Mouse (Mus musculus): ENCODE measurements around the gene Gng13.
"Not testable (repeated sequence)": the region's sequence is repeated elsewhere in the genome, so short reads cannot be mapped to it uniquely, and the experiment has no call there.

Gene Gng13

GRCm38 (mm10) chr17:25735246-25735645 lies 18.3 kb downstream of the Gng13 start:
- no peak for DNase-seq (ENCODE audit: low spot score)

- DNase-seq (ENCODE audit: low spot score): no peak
Measured at GRCm38 (mm10) chr17:25735745-25736144, 18.8 kb downstream of the Gng13 start, which contains the start of gene Mslnl. Gene Mslnl (plus strand): TSS chr17:25736042.

DNA sequence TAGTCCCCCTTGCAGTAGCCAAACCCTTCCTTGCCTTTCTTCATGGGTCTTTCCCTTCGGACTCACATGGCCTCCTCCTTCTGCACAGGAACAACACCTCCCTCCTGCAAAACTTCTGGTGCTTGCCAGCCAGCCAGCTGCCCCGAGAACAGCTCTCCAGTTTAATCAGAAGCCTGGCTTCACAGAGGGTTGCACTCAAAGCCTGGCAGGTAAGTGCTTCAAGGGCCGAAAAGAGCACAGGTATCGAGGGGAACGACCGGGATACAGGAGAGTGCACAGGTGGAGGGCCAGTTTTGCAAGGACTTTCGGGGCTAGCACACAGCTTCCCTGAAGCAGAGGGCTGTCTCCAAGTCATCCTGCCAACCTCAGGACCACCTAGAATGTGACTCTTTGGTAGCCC lies 21.9 kb downstream of the Gng13 start:
- no peak for DNase-seq (ENCODE audit: low spot score)

- DNase-seq (ENCODE audit: low spot score): not testable (repeated sequence)
Measured at GRCm38 (mm10) chr17:25741471-25741870, 24.5 kb downstream of the Gng13 start.

- no peak for DNase-seq (ENCODE audit: low spot score)
Measured at GRCm38 (mm10) chr17:25743831-25744230, 26.9 kb downstream of the Gng13 start.

GRCm38 (mm10) chr17:25744311-25744710 lies 27.3 kb downstream of the Gng13 start:
- DNase-seq (ENCODE audit: low spot score): no peak

DNA sequence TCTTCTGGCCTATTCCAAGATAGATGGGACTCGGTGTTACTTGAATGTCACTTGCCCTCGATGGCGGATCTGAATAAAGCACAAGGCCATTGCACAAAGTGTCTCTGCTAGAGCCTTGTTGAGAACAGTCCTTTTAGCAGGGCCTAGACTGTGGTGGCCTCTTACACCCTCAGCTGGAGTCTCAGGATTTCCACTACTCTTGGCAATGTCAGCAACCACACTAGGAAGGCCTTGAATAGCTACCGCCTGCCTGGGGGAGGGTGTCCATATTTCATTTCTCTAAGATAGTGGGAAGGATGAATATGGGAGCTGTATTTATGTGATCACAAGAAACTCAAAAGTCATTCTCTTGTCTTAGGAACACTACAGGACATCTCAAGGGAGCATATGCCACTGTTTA lies 31.3 kb downstream of the Gng13 start:
- DNase-seq (ENCODE audit: low spot score): no peak

- DNase-seq (ENCODE audit: low spot score): no peak
Measured at GRCm38 (mm10) chr17:25749314-25749713, 32.3 kb downstream of the Gng13 start.

GRCm38 (mm10) chr17:25751446-25751845 lies 34.5 kb downstream of the Gng13 start:
- no peak for DNase-seq (ENCODE audit: low spot score)

GRCm38 (mm10) chr17:25754241-25754640 lies 37.3 kb downstream of the Gng13 start, which contains the start of gene Msln:
Gene Msln (minus strand): TSS chr17:25754378.
- no peak for DNase-seq (ENCODE audit: low spot score)

GRCm38 (mm10) chr17:25755086-25755485 lies 38.1 kb downstream of the Gng13 start:
- DNase-seq (ENCODE audit: low spot score): no peak

GRCm38 (mm10) chr17:25755627-25756377 lies 38.8 kb downstream of the Gng13 start:
- DNase-seq (ENCODE audit: low spot score): no peak

- no peak for DNase-seq (ENCODE audit: low spot score)
Measured at GRCm38 (mm10) chr17:25756378-25757242, 39.6 kb downstream of the Gng13 start.

DNA sequence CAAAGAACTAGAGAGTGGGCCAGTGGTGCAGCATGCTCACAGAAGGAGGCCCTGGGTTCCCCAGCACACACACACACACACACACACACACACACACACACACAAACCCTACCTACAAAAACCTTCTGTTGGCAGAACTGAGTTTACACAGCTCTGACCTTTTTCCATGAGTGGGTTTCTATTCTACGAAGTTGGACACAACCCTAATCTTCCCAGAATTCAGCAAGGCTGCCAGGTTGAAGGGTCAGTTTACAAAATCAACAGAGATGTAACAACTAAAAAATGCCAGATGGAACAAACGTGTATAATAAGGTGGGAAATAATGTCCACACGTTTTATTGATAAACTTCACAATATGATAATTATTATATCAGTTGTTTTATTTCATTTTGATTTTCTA lies 40.7 kb downstream of the Gng13 start:
- DNase-seq (ENCODE audit: low spot score): no peak

DNA sequence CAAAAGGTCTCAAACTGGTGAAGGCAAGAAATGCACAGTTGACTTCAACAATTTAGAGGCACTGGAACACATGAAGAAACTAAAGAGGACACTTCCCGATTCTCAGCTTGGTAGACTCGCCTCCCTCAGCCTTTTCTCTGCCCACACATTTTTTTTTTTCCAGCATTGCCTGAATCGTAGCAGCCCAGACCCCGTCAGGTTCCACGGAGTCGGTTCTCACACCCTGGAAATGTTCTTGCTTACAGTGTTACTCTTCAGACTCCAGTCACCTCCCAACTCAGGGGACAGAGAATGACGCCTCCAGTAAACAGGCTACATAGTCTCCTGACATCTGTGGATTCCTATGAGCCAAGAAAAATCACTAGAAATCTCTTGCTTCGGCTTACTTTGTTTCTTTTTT lies 43.2 kb downstream of the Gng13 start:
- no peak for DNase-seq (ENCODE audit: low spot score)

- DNase-seq (ENCODE audit: low spot score): no peak
Measured at GRCm38 (mm10) chr17:25761561-25761970, 44.6 kb downstream of the Gng13 start.

DNA sequence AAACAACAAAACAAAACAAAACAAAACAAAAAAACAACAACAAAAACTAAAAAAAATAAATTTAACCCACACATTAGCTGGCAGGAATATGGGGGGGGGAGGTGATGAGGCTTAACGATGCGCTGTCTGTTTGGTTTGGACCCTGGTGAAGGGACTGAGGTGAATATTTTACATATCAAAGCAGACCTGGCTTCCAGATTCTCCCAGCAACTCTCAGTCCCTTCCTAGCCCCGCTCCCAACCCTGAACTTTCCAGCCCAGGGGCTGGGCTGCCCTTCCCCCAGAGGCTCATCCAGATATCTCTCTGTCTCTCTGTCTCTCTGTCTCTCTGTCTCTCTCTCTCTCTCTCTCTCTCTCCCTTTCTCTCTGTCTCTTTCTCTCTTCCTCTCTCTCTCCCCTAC lies 45.6 kb downstream of the Gng13 start:
- no peak for DNase-seq (ENCODE audit: low spot score)

DNA sequence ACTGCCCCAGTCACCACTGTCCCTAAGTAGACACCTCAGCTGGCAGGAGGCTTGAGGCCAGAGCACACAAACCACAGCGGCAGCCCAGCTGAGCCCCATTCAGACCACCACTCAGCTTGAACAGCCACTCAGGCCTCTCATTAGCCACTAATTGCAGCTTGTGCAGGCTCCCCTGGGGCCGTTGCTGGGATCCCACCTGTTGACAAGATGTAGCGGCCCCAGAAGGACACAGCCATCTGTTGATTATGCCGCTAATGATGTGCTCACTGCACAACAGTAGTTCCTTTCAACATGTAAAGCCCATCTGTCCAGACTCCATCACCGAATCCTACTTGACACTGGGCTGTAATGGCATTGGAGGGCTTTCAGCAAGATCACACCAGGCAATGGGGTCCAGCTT lies 48.9 kb downstream of the Gng13 start:
- DNase-seq (ENCODE audit: low spot score): no peak

Data from yolk sac, embryonic 10.5 days (tissue).